Mouse (Mus musculus) gastrocnemius, postnatal 4 days (tissue): Measurements from ENCODE around the gene Ccp110. TPM values are rescaled to one million over a fixed set of nuclear protein-coding genes. Genes with fewer than 3 reads are reported as not detected.

Experiments
- DNase-seq, 2 experiments: peaks; one replicate each; pipeline ENCODE4 v3.0.0; 2021 to 2022; ENCODE audit warnings: low spot score in 2 of 2, mixed read lengths in 2 of 2
- total RNA-seq, 2 experiments: library from RNA; stranded (reverse); gene quantifications; 2 replicates each; pipeline ENCODE4 v1.2.3; 2021

Gene Ccp110
- total RNA-seq, 2 experiments from 2014 or later: 8.7 to 12.8 TPM

DNA sequence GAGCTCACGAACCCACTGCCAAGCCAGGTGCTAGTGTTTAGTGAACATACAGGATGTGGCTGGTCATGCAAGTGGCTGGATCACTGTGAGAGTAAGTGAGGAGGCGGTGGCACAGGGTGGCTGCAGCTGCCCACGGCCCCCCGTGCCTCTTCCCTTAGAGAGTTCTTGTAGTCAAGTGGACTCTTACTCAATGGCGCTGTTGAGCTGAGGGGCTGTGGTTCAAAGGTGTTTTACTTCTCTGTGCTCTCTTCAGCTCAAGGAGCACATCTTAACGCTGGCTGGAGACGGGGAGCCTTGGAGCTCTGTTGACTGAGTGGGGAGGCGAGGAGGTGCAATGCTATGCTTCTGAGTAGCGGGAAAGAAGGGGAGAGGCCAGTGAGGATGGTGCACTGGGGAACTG lies 11.6 kb downstream of the Ccp110 start:
- DNase-seq: no peak

DNA sequence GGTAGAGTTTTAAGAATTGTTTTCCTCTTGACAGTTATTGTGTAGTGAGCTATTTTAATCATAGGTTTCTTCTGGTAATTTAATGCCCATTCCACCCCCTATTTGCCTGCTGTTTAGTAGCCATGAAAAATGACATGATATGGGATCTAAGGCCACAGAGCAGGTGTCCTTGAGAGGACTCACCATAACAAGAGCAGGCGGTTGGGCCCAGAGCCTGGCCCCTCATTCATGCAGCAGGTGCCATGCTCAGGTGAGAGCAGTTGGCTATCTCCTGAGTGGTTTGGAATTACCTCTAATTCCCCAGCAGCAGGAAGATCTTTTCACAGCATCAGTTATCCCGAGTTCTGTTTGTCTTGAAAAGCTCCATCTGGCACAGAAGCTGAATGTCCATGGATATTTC lies 13.1 kb downstream of the Ccp110 start:
- DNase-seq: no peak

DNA sequence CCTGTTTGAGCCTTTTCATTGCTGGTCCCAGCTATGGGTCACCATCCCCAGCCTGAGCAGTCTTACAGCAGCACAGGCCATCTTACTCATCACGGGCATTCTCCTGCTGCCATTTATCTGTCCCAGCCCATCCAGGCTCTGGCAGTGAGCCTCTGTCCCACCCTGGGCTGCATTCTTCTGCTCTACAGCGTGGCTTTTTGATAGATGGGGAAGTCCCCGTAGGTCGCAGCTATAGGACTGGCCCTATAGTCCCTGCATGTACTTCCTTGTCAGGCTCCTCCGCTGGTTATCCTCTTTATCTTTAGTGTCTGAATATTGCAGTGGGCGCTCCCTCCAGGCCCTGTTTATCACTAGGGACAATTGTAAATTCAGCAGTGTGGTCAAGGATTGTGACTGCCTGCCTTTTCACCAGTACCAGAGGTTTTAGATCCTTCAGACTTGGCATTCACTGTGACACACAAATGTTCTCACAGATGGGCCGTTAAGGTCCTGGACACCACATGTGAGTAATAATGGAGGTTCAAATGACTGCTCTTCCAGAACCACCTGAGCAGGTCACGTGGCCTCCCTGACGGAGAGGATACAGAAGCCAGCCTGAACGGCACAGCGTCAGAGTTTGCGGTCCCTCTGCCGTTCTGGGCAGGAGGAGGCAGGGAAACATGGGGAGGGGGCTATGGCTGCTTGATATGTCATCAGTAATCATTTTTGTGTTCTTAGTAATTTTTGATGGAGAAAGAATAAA lies 16.7 kb downstream of the Ccp110 start:
- no peak for DNase-seq

DNA sequence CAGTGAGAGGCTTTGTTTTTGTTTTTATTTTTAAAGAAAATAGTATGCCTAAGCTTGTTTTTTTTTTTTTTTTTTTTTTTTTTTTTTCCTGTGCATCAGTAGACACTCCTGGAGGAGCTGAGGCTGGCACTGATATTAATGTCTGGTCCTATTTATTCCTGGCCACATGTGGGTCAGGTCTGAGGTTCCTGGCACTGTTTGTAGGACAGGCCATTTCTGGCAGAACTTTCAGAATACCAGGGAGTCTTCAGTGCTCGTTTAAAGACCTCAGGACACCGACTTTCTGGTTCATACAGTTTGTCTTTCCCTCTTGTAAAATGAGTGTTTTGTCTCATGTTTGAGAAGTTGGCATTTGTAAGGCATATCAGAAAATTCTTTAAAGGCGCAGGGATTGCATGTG lies 19.4 kb downstream of the Ccp110 start:
- no peak for DNase-seq

DNA sequence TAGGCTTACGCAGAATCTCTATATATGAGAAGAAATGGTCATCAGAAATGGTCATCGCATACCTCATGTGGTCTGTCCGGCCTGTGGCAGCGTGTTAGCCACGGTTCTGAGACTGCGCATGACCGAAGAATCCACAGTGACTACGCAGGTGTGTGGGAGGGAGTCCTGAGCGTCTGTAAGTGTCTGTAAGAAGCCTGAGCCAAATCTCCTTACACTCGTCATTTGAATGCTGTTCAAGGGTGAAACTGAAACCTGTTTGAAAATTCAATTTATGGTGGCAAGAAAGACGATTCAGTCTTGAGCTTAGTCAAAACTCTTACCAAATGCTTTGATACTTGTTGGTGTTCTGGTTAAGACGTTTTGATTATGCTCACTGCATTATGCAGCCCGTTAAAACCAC lies 20.9 kb downstream of the Ccp110 start:
- no peak for DNase-seq

DNA sequence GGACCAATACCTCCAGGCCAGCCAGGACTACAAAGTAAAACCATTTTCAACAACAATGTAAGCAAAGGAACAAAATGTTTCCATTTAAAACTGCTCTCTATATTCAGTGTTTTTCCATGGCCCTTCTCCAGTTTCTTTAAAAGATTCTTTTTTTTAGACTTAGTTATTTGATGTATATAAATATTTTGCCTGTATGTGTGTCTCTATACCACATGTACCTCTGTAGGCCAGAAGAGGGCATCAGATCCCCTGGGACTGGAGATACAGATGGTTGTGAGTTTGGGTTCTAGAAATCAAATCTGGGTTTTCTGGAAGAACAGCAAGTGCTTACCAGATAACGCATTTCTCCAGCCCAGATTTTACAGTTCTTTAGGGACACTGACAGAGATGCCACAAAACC lies 26.4 kb downstream of the Ccp110 start:
- DNase-seq: no peak

DNA sequence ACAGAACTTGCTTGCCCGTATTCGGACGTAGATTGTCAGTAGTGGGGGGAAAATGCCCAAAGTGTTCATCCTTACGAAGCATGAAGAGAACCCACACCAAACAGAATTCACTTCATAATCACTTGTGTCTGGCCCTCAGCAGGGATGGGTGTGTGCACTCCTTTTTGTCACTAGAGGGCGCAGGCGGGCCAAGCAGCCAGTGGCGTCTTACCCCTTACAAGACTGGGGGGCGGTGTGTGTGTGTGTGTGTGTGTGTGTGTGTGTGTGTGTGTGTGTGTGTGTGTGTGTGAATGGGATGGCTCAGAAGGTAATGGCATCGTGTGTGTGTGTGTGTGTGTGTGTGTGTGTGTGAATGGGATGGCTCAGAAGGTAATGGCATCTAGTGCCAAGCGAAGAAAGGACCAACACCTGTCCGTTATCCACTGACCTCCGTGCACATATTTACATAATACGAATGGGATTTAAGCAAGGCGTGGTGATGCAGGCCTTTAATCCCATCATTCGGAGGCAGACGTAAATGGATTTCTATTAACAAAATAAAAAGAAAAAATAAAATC lies 27.7 kb downstream of the Ccp110 start, which contains the start of gene Vps35l:
Gene Vps35l (plus strand): TSS at position 252 of the 557 bp plus-strand sequence.
- DNase-seq: peak; percentile 62 to 71

DNA sequence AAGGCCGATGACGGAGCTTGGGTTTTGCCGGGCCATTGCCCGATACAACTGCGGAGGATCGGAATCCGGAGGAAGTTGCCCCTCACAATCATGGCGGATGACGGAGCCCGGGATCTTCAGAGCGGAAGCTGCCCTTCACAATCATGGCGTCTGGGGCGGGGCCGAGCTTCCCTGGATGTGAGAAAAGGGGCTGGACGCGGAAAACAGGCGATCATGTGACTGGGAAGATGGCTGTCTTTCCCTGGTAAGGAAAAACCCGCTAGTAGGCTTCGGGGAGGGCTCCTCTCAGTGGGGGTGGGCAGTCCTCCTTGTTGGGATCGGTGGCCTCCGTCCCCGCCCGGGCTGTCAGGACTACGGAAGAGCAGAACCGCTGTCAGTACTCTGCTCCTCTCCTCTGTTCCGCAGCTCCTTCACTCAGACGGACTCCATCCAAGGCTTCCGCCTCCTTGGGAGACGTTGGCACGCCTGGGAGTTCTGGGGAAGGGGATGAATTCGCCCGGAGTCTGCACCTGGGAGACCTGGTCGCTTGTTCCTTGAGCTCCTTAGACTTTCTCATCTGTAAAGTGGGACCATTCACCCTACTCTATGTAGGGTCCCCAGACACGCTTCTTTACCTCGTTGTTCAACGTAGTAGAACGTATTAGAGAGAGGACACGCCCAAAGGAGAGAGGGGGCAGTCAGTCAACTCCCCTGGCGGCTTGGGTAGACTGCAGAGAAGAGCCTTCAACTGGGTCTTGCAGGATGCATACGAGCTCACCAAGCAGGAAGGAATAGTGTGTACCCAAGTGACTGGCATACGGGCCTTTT lies 28.4 kb downstream of the Ccp110 start:
- DNase-seq: peak; percentile 94 to 98

DNA sequence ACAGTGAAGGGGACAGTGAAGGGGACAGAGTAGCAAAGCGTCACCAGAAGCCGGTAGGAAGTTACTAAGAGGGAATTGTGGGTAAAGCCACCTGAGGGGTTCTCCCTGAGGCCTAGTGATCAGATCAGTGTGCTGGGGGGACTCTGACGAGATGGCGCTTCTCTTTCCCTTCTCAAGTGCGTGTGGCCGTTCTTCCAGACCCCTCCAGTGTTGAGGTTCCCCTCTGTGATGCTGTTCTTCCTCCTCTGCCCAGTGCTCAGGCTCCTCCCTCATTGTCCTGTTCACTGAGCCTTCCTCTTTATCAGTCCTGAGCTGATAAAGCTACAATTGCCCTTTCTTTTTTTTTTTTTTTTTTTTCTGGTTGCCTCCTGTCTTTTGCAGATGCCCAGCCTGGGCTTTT lies 29.9 kb downstream of the Ccp110 start:
- no peak for DNase-seq

DNA sequence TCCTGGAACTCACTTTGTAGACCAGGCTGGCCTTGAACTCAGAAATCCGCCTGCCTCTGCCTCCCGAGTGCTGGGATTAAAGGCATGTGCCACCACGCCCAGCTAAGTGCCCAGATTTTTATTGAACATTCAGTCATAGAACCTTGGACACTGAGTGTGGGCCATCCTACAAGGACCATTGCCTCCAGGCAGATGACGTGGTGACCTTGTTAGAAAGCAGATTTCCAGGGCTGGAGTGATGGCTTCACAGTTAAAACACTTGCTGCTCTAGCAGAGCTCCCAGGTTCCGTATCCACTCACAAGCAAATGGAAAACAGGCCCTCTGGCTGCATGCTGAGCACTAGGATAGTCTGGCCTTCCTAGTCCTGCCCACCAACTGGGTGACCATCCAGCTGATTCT lies 32.4 kb downstream of the Ccp110 start:
- no peak for DNase-seq

DNA sequence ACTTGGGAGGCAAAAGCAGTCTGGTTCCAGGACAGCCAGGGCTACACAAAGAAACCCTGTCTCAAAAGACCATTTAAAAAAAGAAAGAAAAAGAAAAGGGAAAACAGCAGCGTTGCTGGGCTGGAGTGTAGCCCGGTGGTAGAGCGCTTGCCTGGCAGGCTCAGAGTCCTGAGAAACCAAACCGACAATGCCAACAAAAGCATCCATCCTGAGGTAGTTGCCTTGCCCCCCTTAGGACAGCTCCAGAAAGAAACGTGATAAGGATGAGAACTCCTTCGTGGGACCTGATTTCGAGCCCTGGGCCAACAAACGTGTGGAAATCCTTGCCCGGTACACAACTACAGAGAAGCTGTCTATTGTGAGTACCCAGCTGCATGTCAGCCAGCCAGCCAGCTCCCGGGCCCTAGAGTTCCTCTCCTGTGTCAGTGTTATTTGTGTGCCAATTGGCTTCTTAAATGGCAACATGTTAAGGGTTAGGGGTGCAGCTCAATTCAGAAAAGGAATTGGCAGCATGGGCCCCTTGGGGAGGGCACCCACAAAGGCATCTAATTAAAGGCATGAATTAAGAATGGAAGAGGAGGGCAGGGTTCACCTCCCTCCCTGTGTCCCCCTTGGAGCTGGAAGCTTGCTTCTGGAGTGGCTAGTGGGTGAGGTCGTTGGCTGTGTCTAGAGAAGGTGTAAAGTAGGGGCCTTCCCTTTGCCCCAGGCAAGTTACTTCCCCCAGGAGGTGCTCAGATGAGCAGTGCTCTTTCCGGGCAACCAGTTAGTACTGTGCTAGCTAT lies 35.7 kb downstream of the Ccp110 start:
- DNase-seq: no peak

DNA sequence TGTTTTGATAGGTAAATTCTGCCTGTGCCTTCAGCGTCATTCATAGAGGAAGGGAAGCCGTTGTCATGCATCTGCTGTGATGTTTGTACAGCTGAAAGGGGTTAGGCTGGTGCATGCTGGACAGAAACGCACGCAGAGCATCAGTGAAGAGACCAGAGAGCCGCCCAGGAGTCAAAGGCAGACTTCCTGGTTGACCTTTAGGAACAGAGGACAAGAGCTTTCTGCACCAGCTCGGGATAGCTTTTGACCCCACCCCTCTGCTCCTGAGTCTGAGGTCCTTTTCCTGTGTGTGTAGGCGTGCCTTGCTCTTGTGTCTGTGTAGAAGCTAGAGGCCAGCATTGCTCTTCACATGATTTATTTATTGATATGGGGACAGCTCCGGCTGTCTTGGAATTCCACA lies 37.4 kb downstream of the Ccp110 start:
- DNase-seq: no peak

DNA sequence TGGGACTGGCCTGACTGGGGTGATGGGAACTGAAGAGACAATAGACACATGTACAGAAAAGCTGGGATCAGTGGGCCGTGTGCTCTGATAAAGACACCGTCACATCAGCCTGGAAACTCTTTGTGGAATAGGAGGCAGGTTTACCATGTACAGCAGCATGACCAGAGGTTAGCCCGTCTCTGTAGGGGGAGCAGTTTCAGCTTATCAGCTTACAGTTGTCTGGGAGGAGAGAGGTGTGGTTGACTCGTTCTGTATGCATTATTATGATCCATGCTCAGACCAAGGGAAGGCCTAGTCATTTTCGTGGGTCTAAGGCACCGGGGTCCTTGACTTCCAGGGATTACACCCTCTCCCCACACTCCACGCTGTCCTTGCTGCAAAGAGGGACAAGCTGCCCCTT lies 39.3 kb downstream of the Ccp110 start:
- no peak for DNase-seq

DNA sequence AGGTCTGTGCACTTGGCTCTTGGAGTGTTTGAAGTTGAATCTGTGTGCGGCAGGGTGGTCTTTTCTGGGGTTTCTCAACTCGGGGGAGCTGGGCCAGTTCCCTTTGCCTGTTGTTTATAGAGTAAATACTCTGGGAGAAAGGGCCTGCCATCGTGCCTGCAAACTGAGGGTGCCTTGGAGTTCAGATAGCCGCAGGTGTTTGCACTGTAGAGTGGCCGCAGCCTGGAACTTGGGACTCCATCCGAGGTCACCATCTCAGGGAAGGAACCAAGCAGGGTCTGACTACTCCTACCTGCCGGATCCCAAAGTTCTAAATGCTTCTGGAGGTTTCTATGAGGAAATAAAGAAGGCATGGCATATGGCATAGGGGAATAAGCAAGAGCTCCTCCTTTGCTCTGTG lies 43.4 kb downstream of the Ccp110 start:
- no peak for DNase-seq

DNA sequence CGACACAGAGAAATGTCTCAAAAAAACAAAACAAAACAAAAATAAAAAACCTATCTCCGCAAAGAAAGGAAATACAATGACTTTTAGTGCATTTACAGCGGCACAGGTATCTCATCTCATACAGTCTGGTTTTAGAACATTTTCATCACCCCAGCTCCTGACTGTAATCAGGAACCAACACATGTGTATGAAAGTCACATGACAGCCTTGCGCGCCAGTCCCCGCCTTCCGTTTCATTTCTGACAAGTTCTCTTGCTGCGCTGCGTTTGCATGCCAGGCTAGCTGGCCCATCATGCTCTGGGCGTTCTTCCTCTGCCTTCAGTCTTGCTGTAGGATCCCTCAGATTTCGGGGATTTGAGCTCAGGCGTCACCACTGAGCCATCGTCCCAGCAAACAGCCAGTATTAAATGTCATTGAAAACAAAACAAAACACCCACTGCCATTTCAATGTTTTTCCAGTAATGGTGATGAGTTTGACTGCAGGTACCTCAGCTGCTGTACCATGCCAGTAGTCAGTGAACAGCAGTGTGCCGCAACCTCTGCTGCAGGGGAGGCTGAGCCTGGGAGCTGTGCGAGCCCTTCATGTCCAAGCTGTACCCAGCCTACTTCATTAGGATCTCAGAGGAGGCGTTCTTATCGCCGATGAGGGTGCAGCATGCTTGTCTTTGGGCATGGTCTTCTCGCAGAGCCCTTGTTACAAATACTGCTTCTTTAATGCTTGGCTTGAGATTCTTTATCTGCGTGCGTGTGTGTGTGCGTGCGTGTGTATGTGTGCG lies 44.3 kb downstream of the Ccp110 start:
- DNase-seq: no peak

DNA sequence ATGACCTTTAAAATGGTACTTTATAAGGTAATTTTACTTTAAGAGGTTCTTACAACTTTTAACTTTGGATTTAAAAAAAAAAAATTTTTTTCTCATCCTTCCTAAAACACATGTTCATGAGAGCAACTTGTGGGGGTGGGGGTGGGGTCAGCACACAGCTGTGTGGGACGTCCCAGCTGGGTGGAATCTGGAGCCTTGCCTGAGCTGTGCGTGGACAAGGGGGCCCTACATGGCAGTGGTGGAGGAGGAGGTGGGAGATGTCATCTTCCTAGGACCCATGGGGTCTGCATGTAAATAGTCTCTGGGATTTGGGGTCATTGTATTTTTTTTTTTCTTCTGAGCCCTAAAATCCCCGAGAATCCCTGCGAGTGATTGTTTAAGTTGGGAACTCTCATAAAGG lies 46.0 kb downstream of the Ccp110 start:
- DNase-seq: peak in 1 of 2 experiments; percentile 49

DNA sequence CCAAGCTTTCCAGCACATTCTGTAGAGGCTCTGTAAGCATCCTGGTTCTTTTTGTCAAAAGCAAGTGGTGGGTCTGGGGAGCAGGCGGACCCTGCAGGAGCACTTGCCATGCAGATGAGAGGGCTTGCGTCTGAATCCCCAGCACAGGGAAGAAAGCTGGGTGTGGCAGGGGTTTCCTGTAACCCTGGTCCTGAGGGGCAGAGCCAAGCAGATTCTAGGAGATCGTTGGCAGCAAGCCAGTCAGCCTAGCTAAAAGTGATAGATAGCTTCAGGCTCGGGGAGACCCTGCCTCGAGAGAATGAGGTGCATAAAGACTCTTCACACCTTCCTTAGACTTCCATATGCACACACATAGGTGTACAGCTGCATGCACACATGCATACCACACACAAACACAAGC lies 47.0 kb downstream of the Ccp110 start:
- DNase-seq: no peak

DNA sequence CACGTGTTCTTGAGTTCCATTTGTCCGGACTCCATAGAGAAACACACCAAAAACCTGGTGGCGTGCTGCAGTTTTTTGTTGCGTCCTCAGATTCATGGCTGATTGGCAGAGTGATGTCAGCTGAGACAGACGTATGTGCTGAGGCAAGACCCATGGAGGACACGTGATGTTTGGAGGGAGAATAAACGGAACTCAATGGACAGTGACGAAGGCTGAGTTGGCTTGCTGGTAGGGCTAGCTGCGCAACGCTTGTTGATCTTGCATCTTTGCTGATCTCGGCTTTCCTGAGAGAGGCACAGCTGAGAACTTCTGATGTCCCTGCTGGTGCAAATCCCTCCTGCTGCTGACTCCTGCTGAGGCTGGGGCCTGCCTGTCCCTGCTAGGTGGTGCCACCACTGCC lies 51.6 kb downstream of the Ccp110 start:
- DNase-seq: no peak

DNA sequence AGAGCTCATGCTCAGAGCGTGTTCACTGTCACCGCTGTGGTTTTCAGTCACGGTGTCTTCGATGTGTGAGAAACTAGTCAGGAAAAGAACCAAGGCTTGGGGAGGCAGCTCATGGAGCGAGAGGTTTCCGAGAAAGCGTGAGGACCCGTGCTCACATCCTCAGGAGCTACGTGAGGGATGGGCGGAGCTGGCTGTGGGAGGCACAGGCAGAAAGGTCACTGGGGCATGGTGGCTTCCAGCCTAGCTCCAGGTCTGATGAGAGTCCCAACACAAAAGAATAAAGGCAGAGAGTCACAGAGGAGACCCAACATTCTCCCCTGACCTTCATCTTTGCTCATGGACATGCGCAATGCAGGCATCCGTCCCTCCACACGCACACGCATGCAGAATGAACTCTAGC lies 52.4 kb downstream of the Ccp110 start:
- DNase-seq: no peak

DNA sequence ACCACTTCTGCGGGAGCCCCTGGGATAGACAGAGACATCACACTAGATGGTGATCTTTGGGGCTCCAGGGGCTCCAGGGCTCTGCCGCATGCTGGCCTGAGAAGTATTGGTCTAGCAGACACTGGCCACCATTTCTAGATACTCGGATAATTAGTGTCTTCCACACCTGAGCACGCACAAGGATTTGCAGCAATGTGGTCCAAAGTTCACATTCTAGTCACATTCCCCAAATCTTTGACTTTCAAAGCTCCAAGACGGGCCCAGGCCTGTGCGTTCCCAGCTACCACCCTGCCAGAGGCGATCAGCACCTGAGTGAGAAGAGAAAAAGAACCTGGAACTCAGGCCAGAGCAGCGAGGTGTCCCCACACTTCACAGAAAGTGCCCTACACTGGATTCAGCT lies 53.3 kb downstream of the Ccp110 start:
- DNase-seq: no peak
